Mouse (Mus musculus) layer of hippocampus, adult 9-10 months (tissue): ENCODE data around the gene Ackr3.

Experiments used
- DNase-seq: peaks from one replicate; pipeline ENCODE4 v3.0.0; 2022; ENCODE audit warnings: low spot score

The Ackr3 gene

DNA sequence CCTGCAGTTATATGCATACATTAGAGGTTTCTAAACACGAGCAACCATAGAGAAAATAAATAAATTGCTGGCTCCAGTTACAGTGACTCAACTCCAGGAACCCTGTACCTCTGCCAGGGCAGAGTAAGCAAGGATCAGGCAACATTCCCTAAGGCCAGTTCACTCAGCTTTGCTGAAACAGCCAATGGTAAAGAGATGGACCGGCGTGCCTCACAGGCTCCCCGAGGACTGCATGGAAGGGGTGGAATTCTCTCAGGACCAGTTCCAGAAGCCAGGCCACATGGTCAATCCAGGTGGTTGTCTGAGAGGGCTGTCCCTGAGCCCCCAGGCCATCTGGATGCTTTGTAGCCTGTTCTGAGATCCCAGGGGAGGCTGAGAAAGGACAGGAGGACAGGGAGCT is 26.8 kb downstream of the Ackr3 start:
- DNase-seq = no peak

DNA sequence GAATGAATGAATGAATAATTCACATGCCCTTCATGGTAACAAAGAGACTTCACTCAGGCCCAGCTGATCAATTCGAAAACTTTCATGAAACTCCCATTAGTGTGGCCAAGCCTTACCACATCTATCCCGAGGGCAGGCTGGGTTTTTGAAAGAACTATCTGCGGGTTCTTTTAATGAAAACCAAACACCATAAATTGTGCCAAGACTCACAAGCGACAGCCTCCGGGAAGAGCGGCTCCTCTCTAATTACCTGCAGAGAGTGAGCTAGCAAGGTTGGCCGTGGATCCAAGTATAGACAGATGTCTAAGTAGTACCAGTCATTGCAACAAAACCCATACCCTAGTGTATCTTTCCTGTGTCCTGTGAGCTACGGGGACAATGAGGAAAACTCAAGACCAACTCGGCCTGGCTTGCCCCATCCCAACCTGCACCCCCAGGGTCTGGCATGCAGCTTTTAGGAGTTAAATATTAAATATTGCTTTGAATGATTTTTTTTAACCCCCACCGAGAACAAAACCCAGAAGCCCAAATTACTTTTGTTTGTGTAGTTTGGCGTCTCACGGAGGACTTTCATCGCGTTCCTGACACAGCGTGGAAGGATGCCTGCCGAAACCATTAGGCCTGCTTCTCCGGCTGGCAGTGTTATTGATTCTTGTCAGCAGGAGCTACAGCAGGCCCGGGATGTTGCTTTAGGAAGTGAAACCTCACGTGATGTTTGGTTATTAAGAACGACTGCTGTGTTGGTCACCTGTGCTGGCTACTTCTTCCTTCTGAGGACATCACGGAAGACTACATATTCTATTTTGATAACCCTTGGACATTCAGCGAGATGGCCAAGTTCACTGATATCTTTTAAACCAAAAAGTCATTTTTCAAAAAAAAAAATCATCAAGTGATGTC is 28.1 kb downstream of the Ackr3 start:
- no peak for DNase-seq

DNA sequence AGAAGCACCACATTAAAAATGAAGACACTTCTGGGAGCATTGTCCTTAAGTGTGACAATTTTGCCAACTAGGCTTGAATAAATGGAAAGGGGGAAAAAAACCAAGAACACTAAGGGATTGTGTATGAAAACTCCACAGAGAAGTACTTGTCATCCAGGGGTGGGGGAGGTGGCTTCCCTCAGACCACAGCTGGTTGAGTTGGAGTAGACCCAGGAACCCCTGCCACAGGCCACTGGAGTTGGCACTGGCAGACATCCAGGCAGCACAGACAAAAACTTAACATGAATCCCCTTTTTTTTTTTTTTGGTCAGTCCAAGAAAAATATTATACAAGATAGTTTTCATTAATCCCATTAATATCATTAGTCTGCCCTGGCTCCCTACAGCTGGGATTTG is 28.7 kb downstream of the Ackr3 start:
- no peak for DNase-seq

DNA sequence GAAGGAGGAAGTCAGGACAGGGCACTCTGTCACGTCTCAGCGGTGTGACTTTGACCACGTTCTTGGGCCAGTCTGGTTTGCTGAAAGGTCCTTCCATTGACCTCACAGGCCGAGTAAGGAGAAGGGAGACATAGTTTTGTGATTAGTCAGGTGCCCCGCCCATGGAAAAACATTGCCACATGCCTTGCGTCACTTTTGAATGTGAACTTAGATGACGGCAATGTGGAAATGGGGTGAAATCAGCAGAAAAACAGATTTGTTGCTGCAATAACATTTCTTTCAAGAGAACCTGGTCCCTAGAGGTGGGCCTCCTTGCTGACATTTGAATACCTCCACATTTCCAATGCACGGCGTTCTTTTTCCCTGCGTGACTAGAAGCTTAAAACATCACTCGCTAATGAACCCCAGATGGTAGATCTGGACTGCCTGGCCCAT is 30.9 kb downstream of the Ackr3 start:
- DNase-seq = no peak

DNA sequence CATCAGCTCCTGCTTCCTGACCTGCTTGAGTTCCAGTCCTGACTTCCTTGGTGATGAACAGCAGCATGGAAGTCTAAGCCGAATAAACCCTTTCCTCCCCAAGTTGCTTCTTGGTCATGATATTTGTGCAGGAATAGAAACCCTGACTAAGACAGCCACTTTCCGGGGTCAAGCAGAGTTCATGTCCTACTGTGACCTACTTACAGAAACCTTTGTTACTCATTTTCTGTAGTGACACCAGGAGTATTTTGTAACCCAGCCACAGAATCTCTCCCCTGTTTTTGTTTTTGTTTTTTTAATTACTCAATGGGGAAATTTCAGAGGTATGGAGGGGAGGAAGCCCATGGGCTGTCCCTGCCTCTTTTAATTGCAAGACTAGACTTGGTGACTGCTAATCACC is 32.9 kb downstream of the Ackr3 start:
- no peak for DNase-seq

DNA sequence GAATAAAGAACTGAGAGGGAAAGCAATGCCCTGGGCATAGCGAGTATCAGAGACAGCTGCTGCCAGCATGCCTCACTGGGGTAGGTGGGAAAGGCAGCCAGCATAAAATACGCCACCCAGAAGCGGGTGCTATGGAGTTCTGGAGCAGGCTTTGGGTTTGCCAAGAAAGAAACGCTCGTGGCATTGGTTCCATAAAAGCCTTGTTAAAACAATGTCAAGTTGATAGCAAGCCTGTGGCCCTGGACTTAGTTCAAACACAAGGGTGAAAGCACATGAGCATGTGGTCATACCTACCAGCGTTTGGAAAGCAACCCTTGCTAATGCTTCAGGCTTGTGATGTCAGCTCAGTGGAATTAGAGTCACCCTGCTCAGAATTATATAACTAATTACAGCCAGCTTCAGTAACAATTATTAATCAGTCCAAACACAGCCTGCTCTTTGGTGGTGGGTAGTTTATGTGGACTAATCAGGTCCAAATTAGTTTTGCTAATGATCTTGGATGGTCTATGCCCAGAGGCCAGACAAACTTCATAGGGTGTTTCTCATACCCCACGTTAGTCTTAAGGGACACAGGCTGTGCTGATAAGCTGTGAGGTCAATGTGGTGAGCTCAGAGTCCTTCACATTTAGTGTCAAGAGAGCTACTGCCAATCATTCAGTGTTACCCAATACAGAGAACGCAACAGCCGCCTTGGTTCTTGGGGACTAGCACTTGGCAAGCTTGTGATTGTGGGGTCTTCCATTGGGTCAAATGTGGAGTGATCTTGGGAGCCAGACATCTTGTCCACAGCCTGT is 34.5 kb downstream of the Ackr3 start:
- no peak for DNase-seq

DNA sequence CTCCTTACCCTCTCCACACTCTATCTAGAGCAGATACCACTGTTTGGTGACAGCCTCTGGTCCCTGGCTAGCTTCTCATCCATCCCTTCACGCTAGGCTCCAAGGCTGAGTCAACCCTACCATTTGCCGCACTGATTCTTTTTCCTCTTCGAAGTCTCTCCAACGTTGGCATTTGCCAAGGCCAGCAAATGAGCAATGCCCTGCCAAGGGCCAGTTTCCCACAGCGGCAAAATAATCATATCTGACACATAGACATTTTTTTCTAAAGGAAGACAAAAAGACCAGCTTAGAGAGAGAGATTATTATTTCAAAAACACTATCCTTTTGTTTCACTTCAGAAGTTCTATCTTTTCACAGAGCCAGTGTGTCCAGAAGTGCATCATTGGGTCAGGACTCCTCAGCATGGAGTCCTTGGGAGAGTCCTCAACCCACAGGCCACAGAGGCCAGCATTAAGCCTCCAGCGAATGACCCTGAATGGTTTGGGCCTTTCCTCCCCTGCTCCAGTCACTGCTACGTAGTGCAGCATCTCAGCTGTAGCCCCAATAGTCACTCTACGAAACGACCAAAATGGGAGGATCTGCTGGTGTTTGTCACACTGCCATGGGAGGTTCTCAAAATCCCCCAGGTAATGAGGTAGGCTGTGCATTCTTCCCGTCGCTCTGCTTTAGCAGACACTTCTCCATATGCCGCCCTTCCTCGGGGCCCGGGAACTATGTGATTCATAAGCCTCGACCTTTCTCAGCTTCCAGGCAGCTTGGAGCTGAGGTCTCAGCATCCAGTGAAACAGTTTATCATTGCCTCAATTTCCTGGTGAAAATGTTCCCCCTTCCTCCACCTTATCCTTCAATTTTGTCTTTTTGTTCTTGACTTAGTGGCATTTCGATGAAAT is 35.8 kb downstream of the Ackr3 start:
- no peak for DNase-seq

DNA sequence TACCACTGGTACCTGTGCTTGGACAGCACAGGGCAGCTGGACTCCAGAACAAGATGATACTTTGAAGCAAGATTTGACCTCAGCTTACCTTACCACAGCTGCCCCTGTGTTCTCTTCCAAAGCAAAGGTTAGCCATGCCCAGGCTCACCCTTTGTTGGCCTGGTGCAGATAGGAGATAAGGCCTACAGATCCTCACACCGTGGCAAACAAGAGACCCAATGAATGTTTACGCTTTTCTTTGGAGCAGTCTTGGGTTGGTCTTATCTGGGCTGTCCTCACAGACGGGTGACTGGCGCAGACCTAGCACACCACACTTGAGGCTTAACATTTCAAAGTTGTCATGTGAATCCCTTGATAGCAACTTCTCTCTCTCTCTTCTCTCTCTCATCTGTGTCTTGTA is 36.5 kb downstream of the Ackr3 start:
- no peak for DNase-seq

DNA sequence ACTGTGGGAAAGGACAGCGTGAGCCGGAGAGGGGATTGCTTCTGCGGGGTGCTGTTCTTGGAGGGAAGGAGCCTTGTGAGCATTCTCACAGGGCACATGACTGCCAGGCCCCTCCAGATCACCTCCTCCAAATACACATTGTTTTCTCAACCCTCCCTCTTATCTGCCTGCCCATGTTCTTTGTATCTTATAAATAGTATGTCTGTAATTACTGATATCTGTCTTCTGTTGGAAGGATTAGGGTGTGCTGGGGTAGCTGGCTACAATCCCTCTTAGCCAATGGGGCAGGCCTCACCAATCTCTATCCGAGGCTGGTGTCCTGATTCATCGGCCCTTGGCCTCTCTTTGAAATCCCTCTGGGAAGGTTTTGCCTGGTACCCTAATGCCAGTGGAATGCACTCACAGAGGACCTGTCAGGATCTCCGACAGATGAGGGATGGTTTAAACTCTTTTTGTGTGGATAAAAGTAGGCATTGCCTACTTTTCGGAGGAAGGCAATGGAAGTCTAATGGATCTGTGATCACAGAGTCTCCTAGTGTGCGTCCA is 38.7 kb downstream of the Ackr3 start:
- DNase-seq = no peak

DNA sequence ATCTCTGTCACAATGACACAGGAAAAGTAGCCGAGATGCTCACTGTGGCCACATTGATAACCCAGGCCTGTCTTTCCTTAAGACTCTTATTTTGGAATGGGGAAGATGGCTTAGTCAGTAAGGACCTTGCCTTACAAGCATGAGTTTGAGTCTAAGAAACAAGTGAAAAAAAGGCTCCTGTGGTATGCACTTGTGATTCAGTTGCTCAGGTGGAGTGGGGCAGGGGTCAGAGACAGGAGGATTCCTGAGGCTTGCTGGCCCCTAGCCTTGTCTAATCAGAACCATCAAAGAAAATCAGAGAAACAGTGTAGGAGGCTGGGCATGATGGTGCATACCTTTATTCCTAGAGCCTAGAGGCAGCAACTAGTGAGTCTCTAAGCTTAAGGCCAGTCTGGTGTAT is 40.8 kb downstream of the Ackr3 start:
- DNase-seq = no peak

DNA sequence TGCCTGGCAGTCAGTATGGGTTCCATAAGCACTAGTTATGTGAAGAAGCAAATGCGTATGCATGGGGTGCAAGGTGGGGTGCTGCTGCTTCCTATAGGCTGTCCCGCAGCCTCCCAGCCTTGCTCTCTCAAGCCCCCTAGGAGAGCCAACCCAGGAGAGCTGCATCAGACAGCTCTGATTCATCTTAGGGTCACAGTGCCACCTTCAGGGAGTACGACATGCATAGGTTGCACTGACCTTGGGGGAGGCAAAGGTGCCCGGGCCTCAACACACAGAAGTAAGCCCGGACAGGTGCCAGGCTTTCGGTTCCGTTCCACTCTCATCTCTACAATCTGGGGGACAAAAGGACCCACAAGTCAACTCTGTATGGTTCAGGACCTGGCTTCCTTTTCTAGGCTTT is 41.8 kb downstream of the Ackr3 start:
- DNase-seq = no peak

DNA sequence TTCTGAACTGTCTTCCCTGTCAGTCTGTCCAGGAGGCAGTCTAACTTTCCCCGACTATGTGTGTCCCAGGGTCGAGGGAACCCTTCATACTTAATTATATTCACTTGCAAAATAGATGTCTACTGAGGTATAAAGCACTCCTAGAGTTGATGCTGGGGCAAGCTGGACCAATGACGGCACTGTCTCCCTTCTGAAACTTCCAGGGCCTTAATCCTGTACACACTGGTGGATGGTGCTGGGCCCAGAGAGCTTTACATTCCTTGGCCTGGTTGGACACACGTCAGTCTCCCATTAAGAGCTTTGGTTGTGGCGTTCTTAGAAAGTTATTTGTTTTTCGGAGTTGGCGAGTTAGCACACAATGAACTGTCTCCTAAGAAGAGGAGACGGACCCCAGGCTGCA is 42.3 kb downstream of the Ackr3 start:
- no peak for DNase-seq

DNA sequence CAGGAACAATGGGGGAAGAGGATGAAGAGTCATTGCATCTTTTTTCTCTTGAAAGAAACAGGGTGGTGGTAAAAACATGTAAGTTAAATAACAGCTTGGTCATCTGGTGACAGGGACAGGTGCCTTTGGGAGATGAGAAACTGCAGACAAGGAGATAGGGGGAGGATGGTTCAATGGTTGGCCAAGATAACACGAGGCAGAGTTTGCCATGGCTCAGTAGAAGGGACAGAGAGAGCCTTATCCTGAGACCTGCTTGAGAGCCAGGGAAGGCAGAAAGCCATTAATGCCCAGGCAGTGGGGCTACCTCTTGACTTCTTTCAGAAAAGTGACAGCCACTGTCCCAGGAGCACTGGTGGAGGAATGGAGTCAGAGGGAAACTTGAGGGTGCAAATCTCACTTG is 43.0 kb downstream of the Ackr3 start:
- no peak for DNase-seq

DNA sequence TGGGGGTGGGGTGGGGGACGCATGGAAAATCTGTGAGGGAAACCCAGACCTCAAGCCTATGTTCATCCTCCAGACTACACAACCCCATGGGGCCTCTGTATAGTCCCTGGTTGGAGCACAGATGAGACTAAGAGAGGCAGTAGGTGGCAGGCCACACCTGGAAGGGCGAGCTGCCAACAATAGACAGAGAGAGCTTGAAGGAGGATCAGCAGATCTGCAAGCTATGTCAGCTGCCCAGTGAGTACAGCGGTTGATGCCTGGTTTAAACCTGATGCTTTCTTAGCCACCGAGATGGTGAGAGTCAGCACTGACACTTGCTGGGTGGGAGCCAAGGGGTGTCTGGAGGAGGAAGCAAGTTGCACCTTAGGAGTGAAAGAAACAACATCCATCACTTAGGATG is 43.5 kb downstream of the Ackr3 start:
- DNase-seq = no peak

DNA sequence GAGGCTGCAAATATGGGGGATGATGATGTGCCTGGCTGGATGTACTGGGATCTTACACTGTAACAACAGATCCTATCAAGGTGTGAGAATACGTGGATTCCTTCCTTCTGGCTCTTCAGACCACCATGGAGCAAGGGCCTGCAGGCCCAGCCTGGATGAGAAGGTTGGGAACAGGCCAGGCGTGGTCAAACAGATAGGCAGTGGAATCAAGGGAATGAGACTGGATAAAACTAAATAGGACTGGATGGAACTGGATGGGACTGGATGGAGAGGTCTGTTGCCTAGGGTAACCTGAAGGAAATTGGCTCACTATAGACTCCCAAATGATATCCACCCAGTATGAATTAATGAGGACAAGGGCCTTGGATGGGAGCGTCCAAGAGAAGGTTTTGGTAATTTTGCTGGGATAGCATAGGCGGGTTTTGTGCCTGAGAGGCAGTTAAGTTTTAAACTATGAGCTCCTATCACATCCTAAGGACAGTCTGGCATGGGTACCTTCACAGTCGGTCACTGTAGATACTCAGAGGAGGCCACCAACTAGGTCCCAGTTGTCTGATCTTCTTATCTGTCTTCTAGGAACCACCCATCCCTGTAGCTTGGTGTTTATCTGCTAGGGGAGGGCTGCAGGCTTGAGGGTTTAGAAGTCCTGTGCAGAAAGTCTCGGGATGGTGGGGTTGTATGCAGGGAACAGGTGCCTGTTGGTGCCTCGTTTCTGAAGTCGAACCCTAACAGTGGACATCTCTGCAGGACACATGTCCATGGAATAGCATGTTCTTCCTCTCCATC is 44.2 kb downstream of the Ackr3 start:
- DNase-seq = no peak

DNA sequence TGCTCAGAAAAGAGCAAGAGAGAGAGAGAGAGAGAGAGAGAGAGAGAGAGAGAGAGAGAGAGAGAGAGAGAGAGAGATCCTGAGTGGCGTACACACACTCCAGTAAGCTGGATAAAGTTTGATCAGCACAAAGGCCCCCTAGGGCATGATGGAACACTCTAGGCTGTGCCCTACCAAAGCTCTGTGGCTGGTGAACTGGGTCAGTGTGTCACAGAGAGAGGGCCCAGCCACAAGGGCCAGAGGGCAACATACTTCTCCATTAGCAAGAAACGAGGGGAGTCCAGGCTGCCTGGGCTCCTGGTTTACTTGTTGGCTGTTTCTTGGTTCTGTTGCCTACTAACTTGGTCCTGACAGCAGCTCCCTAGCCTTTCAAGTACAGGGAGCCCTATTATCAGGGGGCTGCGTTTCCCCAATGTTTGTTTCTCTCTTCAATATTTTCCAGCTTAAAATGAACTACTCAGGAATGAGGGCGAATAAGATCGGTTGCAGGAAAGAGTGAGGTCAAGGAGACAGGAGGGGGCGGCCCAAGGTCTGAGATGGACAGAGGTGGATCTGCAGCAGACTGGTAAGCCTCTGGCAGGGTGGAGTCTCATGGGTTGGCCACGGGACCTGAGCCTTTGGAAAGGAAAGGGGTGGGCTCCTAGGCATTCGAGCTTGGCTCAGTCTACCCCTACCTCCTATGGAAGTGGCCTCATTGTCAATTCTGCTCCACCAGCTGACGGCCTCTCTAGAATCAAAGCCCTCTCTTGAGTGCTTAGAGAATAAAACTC is 45.4 kb downstream of the Ackr3 start:
- no peak for DNase-seq

DNA sequence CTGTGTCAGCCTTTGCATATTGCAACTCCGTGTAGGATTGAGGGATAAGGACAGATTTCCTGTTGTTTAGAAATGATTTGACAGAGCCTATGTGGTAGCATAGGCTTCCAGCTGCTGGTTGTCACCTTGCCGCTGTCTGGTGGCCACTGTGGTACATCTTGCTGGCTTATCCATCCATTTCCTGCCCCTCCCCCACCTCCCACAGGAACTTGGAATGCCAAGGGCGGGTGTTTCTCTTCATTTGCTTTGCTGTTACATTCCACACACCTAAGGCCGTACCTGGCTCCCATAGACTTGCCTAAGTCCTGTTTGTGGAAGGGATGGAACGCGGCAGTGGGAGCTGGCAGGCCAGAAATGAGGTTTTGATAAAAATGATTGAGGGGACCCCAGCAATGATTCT is 46.6 kb downstream of the Ackr3 start:
- DNase-seq = no peak

DNA sequence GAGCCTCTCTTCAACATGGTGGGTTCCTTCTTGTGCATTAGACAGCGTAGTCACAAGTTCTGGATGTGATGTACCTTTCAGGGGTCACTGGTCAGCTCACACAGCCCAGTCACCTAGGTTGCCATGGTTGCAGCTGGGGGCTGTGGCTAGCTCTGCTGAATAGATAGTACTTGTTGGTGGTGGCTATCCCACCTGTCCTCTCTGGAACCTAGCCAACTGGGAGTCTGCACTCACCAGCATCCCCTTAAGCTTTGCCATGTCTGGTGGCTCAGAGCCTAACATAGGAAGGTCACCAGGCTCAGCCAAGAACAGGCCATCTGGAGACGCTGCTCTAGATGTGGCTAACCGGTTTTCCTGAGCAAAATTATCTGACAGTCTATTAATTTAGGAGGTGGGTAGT is 47.4 kb downstream of the Ackr3 start:
- DNase-seq = no peak

DNA sequence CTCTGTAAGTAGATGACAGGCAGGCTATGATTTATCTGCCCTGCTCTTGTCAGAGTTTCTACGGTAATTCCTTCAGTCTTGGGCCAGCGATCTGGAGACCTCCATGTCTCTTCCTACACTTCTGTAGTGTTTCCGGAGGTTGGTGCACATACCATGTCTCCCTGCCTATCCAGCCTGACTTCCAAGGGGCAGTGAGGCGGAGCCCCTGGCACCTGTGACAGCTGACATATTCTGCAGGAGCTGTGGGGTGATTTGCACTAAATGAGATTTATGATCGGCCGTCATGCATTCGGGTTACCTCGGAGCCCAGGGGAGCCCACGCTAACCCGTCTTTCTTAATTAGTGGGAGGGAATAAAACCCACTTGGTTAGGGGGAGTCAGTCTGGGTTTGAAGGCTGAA is 49.7 kb downstream of the Ackr3 start:
- DNase-seq = no peak

DNA sequence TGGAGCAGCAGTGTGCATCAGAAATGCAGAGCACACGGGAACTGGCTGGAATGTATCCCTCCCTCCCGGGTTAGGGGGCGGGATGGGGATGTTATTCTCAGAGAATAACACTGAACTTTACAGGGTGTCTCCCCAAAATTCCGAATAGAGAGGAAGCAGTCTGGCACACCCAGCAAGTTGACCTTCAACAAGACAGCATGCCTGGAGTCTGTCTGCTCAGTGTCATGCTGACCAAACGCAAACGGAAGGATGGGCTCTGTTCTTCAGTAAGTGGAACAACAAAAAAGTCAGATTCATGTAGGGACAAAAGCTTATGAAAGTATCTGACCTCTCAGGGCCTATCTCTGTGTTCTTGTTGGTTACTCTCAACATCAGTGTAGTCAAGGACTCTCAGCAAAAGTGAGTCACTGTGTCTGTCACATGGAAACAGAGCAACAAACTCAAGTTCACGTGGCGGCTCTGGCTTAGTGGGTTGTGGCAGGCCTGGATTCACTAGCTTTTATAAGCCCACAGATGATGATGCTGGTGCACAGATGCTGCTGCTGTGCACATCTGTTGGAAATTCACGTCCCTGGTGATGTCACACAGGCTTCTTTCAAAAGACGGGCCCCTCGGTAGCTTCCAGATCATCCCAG is 54.6 kb downstream of the Ackr3 start:
- no peak for DNase-seq
